Mouse (Mus musculus): ENCODE data around the gene Galnt6.

- TF ChIP-seq CTCF (IDR thresholded peaks at IDR 0.05; ENCODE audit: low read depth) (no peak), EP300 (IDR thresholded peaks at IDR 0.05; ENCODE audit: low read depth) (no peak)
These were observed 33.5 kb upstream of the Galnt6 start for GRCm38 (mm10) chr15:100762649-100763048.

Measured in liver, postnatal 0 days (tissue).